Mouse (Mus musculus): Measurements from ENCODE around the gene Lhx8. TPM values are rescaled to one million over a fixed set of nuclear protein-coding genes. Genes with fewer than 3 reads are reported as not detected.
A peak's percentile ranks its signal among the peaks of the same experiment; 100 is the strongest.

Lhx8 gene
- polyA plus RNA-seq (2015; fragmentation: Nextera tagmentation; extraction: Ambion mirVana) = 0.29 and 2.0 TPM in 2 replicates

- Histone ChIP-seq H3K4me1 (ENCODE audit: control insufficient read depth, insufficient read depth, low read depth, low read length) (peaks cover 9% of the 10 kb centered on the region), H3K4me3 (ENCODE audit: low read length) (no peak within 1 kb of the TSS; the same call in 1 of the 2 replicates), H3K27me3 (replicated peaks; ENCODE audit: control insufficient read depth, insufficient read depth, low read length) (peaks cover 40% of the 10 kb centered on the region), H3K36me3 (ENCODE audit: control insufficient read depth, insufficient read depth, low read length) (no peaks in the 10 kb centered on the region), H3K4me2 (ENCODE audit: low read length) (0 out of 2 replicates have a peak within 1 kb of the TSS, but pooled peaks have one; percentile 10), H3K9me3 (ENCODE audit: control insufficient read depth, low read length) (no peaks in the 10 kb centered on the region), H3K27ac (ENCODE audit: low read depth, low read length) (no peak within 1 kb of the TSS), H3K9ac (ENCODE audit: low read depth, low read length) (no peak within 1 kb of the TSS)
- 1% methylated on average over 28 of the region's 28 CpGs for WGBS
- ATAC-seq = peak; percentile 22; the same call in 1 of the 2 replicates
Observed at GRCm38 (mm10) chr3:154330181-154331002, at the start of gene Lhx8. Gene Lhx8, minus strand, starts transcription at chr3:154330659.

- 74% methylated on average over 5 of the region's 5 CpGs for WGBS
- H3K4me3 ChIP-seq (ENCODE audit: low read length) = no peak overlapping the region
- H3K36me3 ChIP-seq (ENCODE audit: control insufficient read depth, insufficient read depth, low read length) = no peaks in the 10 kb centered on the region
- H3K27me3 ChIP-seq (replicated peaks; ENCODE audit: control insufficient read depth, insufficient read depth, low read length) = no peaks in the 10 kb centered on the region
- H3K27ac ChIP-seq (ENCODE audit: low read depth, low read length) = no peak overlapping the region
- no peaks in the 10 kb centered on the region for H3K9me3 ChIP-seq (ENCODE audit: control insufficient read depth, low read length)
- H3K4me2 ChIP-seq (ENCODE audit: low read length) = no peak overlapping the region
- H3K4me1 ChIP-seq (ENCODE audit: control insufficient read depth, insufficient read depth, low read depth, low read length) = no peaks in the 10 kb centered on the region
- H3K9ac ChIP-seq (ENCODE audit: low read depth, low read length) = no peak overlapping the region
- no peak for ATAC-seq
Observed at GRCm38 (mm10) chr3:154373536-154373935, 43.1 kb upstream of the Lhx8 start.

DNA sequence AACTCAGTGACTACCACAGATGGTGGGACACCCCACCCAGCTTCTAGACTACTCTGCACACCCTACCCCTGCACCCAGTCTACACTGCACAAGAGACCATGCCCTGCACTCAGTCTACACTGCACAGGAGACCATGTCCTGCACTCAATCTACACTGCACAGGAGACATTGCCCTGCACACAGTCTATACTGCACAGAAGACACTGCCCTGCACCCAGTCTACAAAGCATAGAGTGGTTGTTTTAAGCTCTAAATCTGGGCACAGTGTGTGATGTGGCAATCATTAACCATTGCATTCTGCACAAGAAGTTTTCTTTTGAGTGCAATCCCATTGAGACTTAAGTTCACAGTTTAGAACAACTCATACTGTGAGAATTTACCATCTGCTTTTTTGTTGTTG, 42.2 kb upstream of the Lhx8 start:
- Histone ChIP-seq H3K27me3 (replicated peaks; ENCODE audit: control insufficient read depth, insufficient read depth, low read length) (no peaks in the 10 kb centered on the region), H3K9ac (ENCODE audit: low read depth, low read length) (no peak overlapping the region), H3K4me2 (ENCODE audit: low read length) (no peak overlapping the region), H3K27ac (ENCODE audit: low read depth, low read length) (no peak overlapping the region), H3K4me3 (ENCODE audit: low read length) (no peak overlapping the region), H3K36me3 (ENCODE audit: control insufficient read depth, insufficient read depth, low read length) (no peaks in the 10 kb centered on the region), H3K4me1 (ENCODE audit: control insufficient read depth, insufficient read depth, low read depth, low read length) (no peaks in the 10 kb centered on the region), H3K9me3 (ENCODE audit: control insufficient read depth, low read length) (no peaks in the 10 kb centered on the region)
- ATAC-seq = no peak

GRCm38 (mm10) chr3:154367327-154367726, 36.9 kb upstream of the Lhx8 start:
- no peak overlapping the region for H3K4me2 ChIP-seq (ENCODE audit: low read length)
- no peak overlapping the region for H3K4me3 ChIP-seq (ENCODE audit: low read length)
- 54% methylated on average over 3 of the region's 3 CpGs for WGBS
- no peaks in the 10 kb centered on the region for H3K9me3 ChIP-seq (ENCODE audit: control insufficient read depth, low read length)
- no peak overlapping the region for H3K27ac ChIP-seq (ENCODE audit: low read depth, low read length)
- no peak for ATAC-seq
- H3K36me3 ChIP-seq (ENCODE audit: control insufficient read depth, insufficient read depth, low read length) = no peaks in the 10 kb centered on the region
- H3K4me1 ChIP-seq (ENCODE audit: control insufficient read depth, insufficient read depth, low read depth, low read length) = no peaks in the 10 kb centered on the region
- no peaks in the 10 kb centered on the region for H3K27me3 ChIP-seq (replicated peaks; ENCODE audit: control insufficient read depth, insufficient read depth, low read length)
- H3K9ac ChIP-seq (ENCODE audit: low read depth, low read length) = no peak overlapping the region

DNA sequence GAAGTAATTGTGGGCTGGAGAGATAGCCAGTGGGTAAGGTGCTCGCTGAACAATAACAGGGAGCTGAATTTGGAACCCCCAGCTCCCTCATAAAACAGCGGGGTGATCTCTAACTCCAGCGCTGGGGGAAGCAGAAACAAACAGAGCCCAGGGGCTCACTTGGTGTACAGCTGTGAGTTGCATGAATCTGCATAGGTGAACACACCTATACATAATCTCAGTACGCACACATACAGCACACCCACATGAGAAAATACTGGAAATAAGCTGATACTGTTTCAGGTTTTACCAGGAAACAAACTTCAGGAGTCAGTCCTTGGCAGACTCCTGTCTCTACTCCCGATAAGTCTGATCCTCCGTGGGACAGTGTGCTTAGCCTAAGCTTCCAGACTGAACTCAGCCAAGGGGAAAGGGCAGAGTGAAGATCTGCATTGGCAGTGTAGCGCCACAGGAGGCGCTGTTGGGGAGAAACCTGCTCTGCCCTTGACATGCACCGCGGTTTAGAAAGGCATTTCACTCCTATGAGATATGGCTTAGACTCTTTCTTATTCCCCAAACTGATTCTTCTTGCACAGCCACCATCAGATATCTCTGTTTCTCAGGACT, 34.2 kb upstream of the Lhx8 start:
- no peak overlapping the region for H3K27ac ChIP-seq (ENCODE audit: low read depth, low read length)
- no peaks in the 10 kb centered on the region for H3K36me3 ChIP-seq (ENCODE audit: control insufficient read depth, insufficient read depth, low read length)
- ATAC-seq = no peak
- 32% methylated on average over 10 of the region's 10 CpGs for WGBS
- no peaks in the 10 kb centered on the region for H3K4me1 ChIP-seq (ENCODE audit: control insufficient read depth, insufficient read depth, low read depth, low read length)
- H3K9me3 ChIP-seq (ENCODE audit: control insufficient read depth, low read length) = peaks cover under 1% of the 10 kb centered on the region; the same call in 1 of the 2 replicates
- H3K4me3 ChIP-seq (ENCODE audit: low read length) = no peak overlapping the region
- H3K9ac ChIP-seq (ENCODE audit: low read depth, low read length) = no peak overlapping the region
- no peak overlapping the region for H3K4me2 ChIP-seq (ENCODE audit: low read length)
- no peaks in the 10 kb centered on the region for H3K27me3 ChIP-seq (replicated peaks; ENCODE audit: control insufficient read depth, insufficient read depth, low read length)

- no peak for ATAC-seq
Observed at GRCm38 (mm10) chr3:154363507-154363906, 33.0 kb upstream of the Lhx8 start.

DNA sequence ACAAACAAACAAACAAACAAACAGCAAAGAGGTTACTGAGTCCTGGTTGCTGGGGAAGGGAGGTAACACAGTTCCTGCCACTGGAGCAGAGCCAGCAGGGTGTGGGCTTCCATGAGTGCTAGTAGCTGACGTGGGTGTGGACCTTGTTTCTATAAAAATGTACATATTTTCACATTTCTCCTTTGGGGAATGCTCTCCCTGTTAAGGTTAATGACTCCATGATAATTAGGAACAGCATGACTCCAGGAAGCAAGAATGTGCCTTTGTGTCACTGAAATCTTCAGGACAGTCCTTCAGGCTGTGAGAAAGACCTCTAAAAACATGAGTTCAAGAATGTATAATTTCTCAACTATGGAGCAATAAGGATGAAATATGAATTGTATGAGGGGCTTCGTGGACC, 28.8 kb upstream of the Lhx8 start:
- Histone ChIP-seq H3K27ac (ENCODE audit: low read depth, low read length) (no peak overlapping the region), H3K4me3 (ENCODE audit: low read length) (no peak overlapping the region), H3K9me3 (ENCODE audit: control insufficient read depth, low read length) (peaks cover 5% of the 10 kb centered on the region; the same call in 1 of the 2 replicates), H3K36me3 (ENCODE audit: control insufficient read depth, insufficient read depth, low read length) (no peaks in the 10 kb centered on the region), H3K4me1 (ENCODE audit: control insufficient read depth, insufficient read depth, low read depth, low read length) (no peaks in the 10 kb centered on the region), H3K9ac (ENCODE audit: low read depth, low read length) (no peak overlapping the region), H3K4me2 (ENCODE audit: low read length) (no peak overlapping the region), H3K27me3 (replicated peaks; ENCODE audit: control insufficient read depth, insufficient read depth, low read length) (no peaks in the 10 kb centered on the region)
- no peak for ATAC-seq
- WGBS = 66% methylated on average over 2 of the region's 2 CpGs

More at GRCm38 (mm10) chr3:154363507-154363906, 33.0 kb upstream of the Lhx8 start:
- H3K27me3 ChIP-seq (replicated peaks; ENCODE audit: control insufficient read depth, insufficient read depth, low read length) = no peaks in the 10 kb centered on the region
- no peaks in the 10 kb centered on the region for H3K4me1 ChIP-seq (ENCODE audit: control insufficient read depth, insufficient read depth, low read depth, low read length)
- no peak overlapping the region for H3K4me3 ChIP-seq (ENCODE audit: low read length)
- H3K9me3 ChIP-seq (ENCODE audit: control insufficient read depth, low read length) = peaks cover 5% of the 10 kb centered on the region; the same call in 1 of the 2 replicates
- 79% methylated on average over 9 of the region's 9 CpGs for WGBS
- no peak overlapping the region for H3K9ac ChIP-seq (ENCODE audit: low read depth, low read length)
- no peak overlapping the region for H3K27ac ChIP-seq (ENCODE audit: low read depth, low read length)
- no peak overlapping the region for H3K4me2 ChIP-seq (ENCODE audit: low read length)
- no peaks in the 10 kb centered on the region for H3K36me3 ChIP-seq (ENCODE audit: control insufficient read depth, insufficient read depth, low read length)

DNA sequence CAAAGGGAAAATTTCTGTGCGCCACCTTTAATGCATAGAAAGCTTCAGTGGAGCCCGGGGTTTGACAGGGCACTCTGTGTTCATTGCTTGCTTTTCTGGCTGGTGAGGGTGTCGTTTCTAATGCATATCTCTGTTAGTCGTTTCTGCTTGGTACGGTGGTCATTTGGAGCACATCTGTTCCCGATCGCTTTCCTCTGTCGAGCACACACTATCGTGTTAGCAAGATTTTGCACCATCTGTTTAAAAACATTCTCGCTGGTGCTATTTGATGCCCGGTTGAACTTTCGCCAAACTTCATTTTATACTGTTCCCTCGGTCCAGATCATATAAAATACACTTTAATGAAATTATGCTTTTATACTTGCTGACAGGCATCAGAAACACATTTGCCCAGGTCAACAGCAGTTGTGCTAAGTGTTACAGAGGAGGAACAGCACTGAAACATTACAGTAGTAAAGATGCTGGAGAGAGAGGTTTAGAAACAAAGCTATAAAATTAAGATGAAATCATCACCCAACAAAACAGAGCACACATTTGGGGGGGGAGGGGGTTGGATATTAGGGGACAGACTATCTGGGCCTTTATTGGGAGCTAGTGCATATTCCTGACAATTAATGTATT, 9.9 kb upstream of the Lhx8 start:
- Histone ChIP-seq H3K27me3 (replicated peaks; ENCODE audit: control insufficient read depth, insufficient read depth, low read length) (peaks cover 16% of the 10 kb centered on the region), H3K27ac (ENCODE audit: low read depth, low read length) (no peak overlapping the region), H3K4me2 (ENCODE audit: low read length) (peak overlapping the region; percentile 46), H3K36me3 (ENCODE audit: control insufficient read depth, insufficient read depth, low read length) (no peaks in the 10 kb centered on the region), H3K9me3 (ENCODE audit: control insufficient read depth, low read length) (no peaks in the 10 kb centered on the region), H3K4me1 (ENCODE audit: control insufficient read depth, insufficient read depth, low read depth, low read length) (no peaks in the 10 kb centered on the region), H3K4me3 (ENCODE audit: low read length) (peak overlapping the region; percentile 16), H3K9ac (ENCODE audit: low read depth, low read length) (no peak overlapping the region)
- ATAC-seq = no peak
- WGBS = 55% methylated on average over 13 of the region's 13 CpGs

Measured in hindbrain, embryonic 16.5 days (tissue).